Mouse (Mus musculus): ENCODE measurements around the gene Tas1r2. TPM values are rescaled to one million over a fixed set of nuclear protein-coding genes. Genes with fewer than 3 reads are reported as not detected.

Gene Tas1r2
- polyA plus RNA-seq, 1 experiment from 2014 or later = not detected

- Histone ChIP-seq H3K4me2 (replicated peaks) (no peak overlapping the region), H3K27ac (peak overlapping the region; percentile 47; the same call in 1 of the 2 replicates), H3K36me3 (peaks cover 17% of the 10 kb centered on the region; the same call in 1 of the 2 replicates), H3K9me3 (no peaks in the 10 kb centered on the region), H3K4me1 (replicated peaks) (peaks cover 40% of the 10 kb centered on the region), H3K9ac (replicated peaks) (no peak overlapping the region), H3K27me3 (peaks cover 26% of the 10 kb centered on the region), H3K4me3 (replicated peaks) (no peak overlapping the region)
- whole genome bisulfite sequencing = 75% methylated on average over 12 of the region's 12 CpGs
- ATAC-seq = no peak
Measured at GRCm38 (mm10) chr4:139640333-139640732, 13.0 kb upstream of the Tas1r2 start.

- Histone ChIP-seq H3K4me3 (replicated peaks) (no peak overlapping the region), H3K9me3 (no peaks in the 10 kb centered on the region), H3K27me3 (peaks cover 26% of the 10 kb centered on the region), H3K27ac (no peak overlapping the region), H3K4me2 (replicated peaks) (no peak overlapping the region), H3K4me1 (replicated peaks) (peaks cover 40% of the 10 kb centered on the region), H3K36me3 (peaks cover 21% of the 10 kb centered on the region; the same call in 1 of the 2 replicates), H3K9ac (replicated peaks) (no peak overlapping the region)
- WGBS = 51% methylated on average over 6 of the region's 6 CpGs
- no peak for ATAC-seq
Measured at GRCm38 (mm10) chr4:139640775-139641174, 12.6 kb upstream of the Tas1r2 start.

- H3K36me3 ChIP-seq = peaks cover 20% of the 10 kb centered on the region; the same call in 1 of the 2 replicates
- peak overlapping the region; percentile 54 for H3K4me2 ChIP-seq (replicated peaks)
- H3K27ac ChIP-seq = no peak overlapping the region
- peak overlapping the region; percentile 47 for H3K9ac ChIP-seq (replicated peaks)
- peaks cover 26% of the 10 kb centered on the region for H3K27me3 ChIP-seq
- WGBS = 2% methylated on average over 30 of the region's 30 CpGs
- peak overlapping the region; percentile 17; the same call in 1 of the 2 replicates for H3K4me3 ChIP-seq (replicated peaks)
- H3K4me1 ChIP-seq (replicated peaks) = peaks cover 40% of the 10 kb centered on the region
- no peaks in the 10 kb centered on the region for H3K9me3 ChIP-seq
- ATAC-seq = peak; percentile 54
Measured at GRCm38 (mm10) chr4:139641829-139642425, 11.4 kb upstream of the Tas1r2 start.

- peak; percentile 38 for ATAC-seq
- Histone ChIP-seq H3K27me3 (peaks cover 26% of the 10 kb centered on the region), H3K4me3 (replicated peaks) (no peak overlapping the region), H3K27ac (no peak overlapping the region), H3K9me3 (no peaks in the 10 kb centered on the region), H3K4me2 (replicated peaks) (no peak overlapping the region), H3K36me3 (peaks cover 21% of the 10 kb centered on the region), H3K4me1 (replicated peaks) (peaks cover 40% of the 10 kb centered on the region), H3K9ac (replicated peaks) (0 out of 2 replicates have a peak overlapping the region, but pooled peaks have one; percentile 32)
- WGBS = 14% methylated on average over 9 of the region's 9 CpGs
Measured at GRCm38 (mm10) chr4:139643972-139644371, 9.4 kb upstream of the Tas1r2 start.

GRCm38 (mm10) chr4:139646916-139647315, 6.4 kb upstream of the Tas1r2 start:
- H3K27me3 ChIP-seq = peaks cover 17% of the 10 kb centered on the region
- H3K36me3 ChIP-seq = peaks cover 21% of the 10 kb centered on the region
- ATAC-seq = no peak
- H3K9ac ChIP-seq (replicated peaks) = no peak overlapping the region
- no peak overlapping the region for H3K4me3 ChIP-seq (replicated peaks)
- WGBS = 85% methylated on average over 7 of the region's 7 CpGs
- H3K4me2 ChIP-seq (replicated peaks) = no peak overlapping the region
- H3K9me3 ChIP-seq = no peaks in the 10 kb centered on the region
- no peak overlapping the region for H3K27ac ChIP-seq
- peaks cover 15% of the 10 kb centered on the region for H3K4me1 ChIP-seq (replicated peaks)

- Histone ChIP-seq H3K9ac (replicated peaks) (no peak overlapping the region), H3K9me3 (no peaks in the 10 kb centered on the region), H3K4me3 (replicated peaks) (no peak overlapping the region), H3K4me2 (replicated peaks) (no peak overlapping the region), H3K27me3 (no peaks in the 10 kb centered on the region), H3K27ac (no peak overlapping the region), H3K4me1 (replicated peaks) (no peaks in the 10 kb centered on the region), H3K36me3 (peaks cover 16% of the 10 kb centered on the region)
- 83% methylated on average over 15 of the region's 15 CpGs for WGBS
- no peak for ATAC-seq
Measured at GRCm38 (mm10) chr4:139650086-139650743, 3.1 kb upstream of the Tas1r2 start.

- WGBS = 68% methylated on average over 11 of the region's 11 CpGs
- Histone ChIP-seq H3K4me1 (replicated peaks) (no peaks in the 10 kb centered on the region), H3K9me3 (no peaks in the 10 kb centered on the region), H3K4me3 (replicated peaks) (no peak overlapping the region), H3K4me2 (replicated peaks) (no peak overlapping the region), H3K9ac (replicated peaks) (no peak overlapping the region), H3K36me3 (peaks cover 11% of the 10 kb centered on the region), H3K27me3 (no peaks in the 10 kb centered on the region), H3K27ac (no peak overlapping the region)
- ATAC-seq = no peak
Measured at GRCm38 (mm10) chr4:139650907-139651306, 2.4 kb upstream of the Tas1r2 start.

- no peaks in the 10 kb centered on the region for H3K27me3 ChIP-seq
- no peak overlapping the region for H3K4me2 ChIP-seq (replicated peaks)
- ATAC-seq = no peak
- H3K36me3 ChIP-seq = no peaks in the 10 kb centered on the region
- no peak overlapping the region for H3K27ac ChIP-seq
- 87% methylated on average over 14 of the region's 14 CpGs for WGBS
- H3K9me3 ChIP-seq = peaks cover 10% of the 10 kb centered on the region; the same call in 1 of the 2 replicates
- H3K4me1 ChIP-seq (replicated peaks) = no peaks in the 10 kb centered on the region
- H3K4me3 ChIP-seq (replicated peaks) = no peak overlapping the region
- no peak overlapping the region for H3K9ac ChIP-seq (replicated peaks)
Measured at GRCm38 (mm10) chr4:139661897-139662296, 8.6 kb downstream of the Tas1r2 start.

- Histone ChIP-seq H3K27me3 (no peaks in the 10 kb centered on the region), H3K27ac (no peak overlapping the region), H3K4me1 (replicated peaks) (no peaks in the 10 kb centered on the region), H3K9me3 (no peaks in the 10 kb centered on the region), H3K4me3 (replicated peaks) (no peak overlapping the region), H3K4me2 (replicated peaks) (no peak overlapping the region), H3K9ac (replicated peaks) (no peak overlapping the region), H3K36me3 (no peaks in the 10 kb centered on the region)
- WGBS = 54% methylated on average over 6 of the region's 6 CpGs
- no peak for ATAC-seq
Measured at GRCm38 (mm10) chr4:139667632-139668031, 14.3 kb downstream of the Tas1r2 start.

GRCm38 (mm10) chr4:139669847-139670246, 16.5 kb downstream of the Tas1r2 start:
- Histone ChIP-seq H3K27ac (no peak overlapping the region), H3K4me3 (replicated peaks) (no peak overlapping the region), H3K9ac (replicated peaks) (no peak overlapping the region), H3K4me2 (replicated peaks) (no peak overlapping the region), H3K36me3 (no peaks in the 10 kb centered on the region), H3K9me3 (no peaks in the 10 kb centered on the region), H3K4me1 (replicated peaks) (no peaks in the 10 kb centered on the region), H3K27me3 (0 out of 2 replicates have a peak, but pooled peaks cover 6% of the 10 kb centered on the region)
- 15% methylated on average over 6 of the region's 6 CpGs for whole genome bisulfite sequencing
- 0 out of 2 replicates have a peak, but pooled peaks have one; percentile 63 for ATAC-seq

- H3K4me3 ChIP-seq (replicated peaks) = no peak overlapping the region
- 0 out of 2 replicates have a peak, but pooled peaks cover 10% of the 10 kb centered on the region for H3K27me3 ChIP-seq
- WGBS = 71% methylated on average over 9 of the region's 9 CpGs
- H3K4me1 ChIP-seq (replicated peaks) = no peaks in the 10 kb centered on the region
- no peak for ATAC-seq
- no peak overlapping the region for H3K9ac ChIP-seq (replicated peaks)
- no peak overlapping the region for H3K27ac ChIP-seq
- no peaks in the 10 kb centered on the region for H3K36me3 ChIP-seq
- H3K4me2 ChIP-seq (replicated peaks) = no peak overlapping the region
- H3K9me3 ChIP-seq = peaks cover 7% of the 10 kb centered on the region; the same call in 1 of the 2 replicates
Measured at GRCm38 (mm10) chr4:139675696-139676095, 22.4 kb downstream of the Tas1r2 start.
